ENCODE assay signal across 8 mouse cellular contexts in genomic region chr4:133011821-133012775, GRCm38 (mm10). TPM values are rescaled to one million over a fixed set of nuclear protein-coding genes. Genes with fewer than 3 reads are reported as not detected.
DNase-seq lines count a peak whose midpoint lies in the region; ATAC-seq lines count a peak whose summit lies in the region.

No protein-coding gene starts in this region.

- H3K9ac ChIP-seq in embryonic facial prominence, embryonic 15.5 days, result peak overlapping the region; percentile 99
- peak overlapping the region; percentile 100 for H3K9ac ChIP-seq in heart, embryonic 15.5 days
- H3K9ac ChIP-seq in midbrain, embryonic 11.5 days (ENCODE audit: low read length), result peak overlapping the region; percentile 93
- H3K9ac ChIP-seq in stomach, embryonic 16.5 days (ENCODE audit: low read length), result peak overlapping the region; percentile 99

- under 1% methylated on average over 60 of the region's 84 CpGs for WGBS in embryonic facial prominence, embryonic 15.5 days
- 1% methylated on average over 73 of the region's 84 CpGs for WGBS in heart, embryonic 15.5 days
- WGBS in midbrain, embryonic 11.5 days, result 0% methylated on average over 49 of the region's 84 CpGs
- WGBS in stomach, embryonic 16.5 days, result under 1% methylated on average over 63 of the region's 84 CpGs

- H3K9me3 ChIP-seq in embryonic facial prominence, embryonic 15.5 days (replicated peaks), result no peaks in the 10 kb centered on the region
- H3K9me3 ChIP-seq in heart, embryonic 15.5 days (replicated peaks), result no peaks in the 10 kb centered on the region
- H3K9me3 ChIP-seq in midbrain, embryonic 11.5 days (ENCODE audit: control insufficient read depth, low read length), result no peaks in the 10 kb centered on the region
- no peaks in the 10 kb centered on the region for H3K9me3 ChIP-seq in stomach, embryonic 16.5 days (replicated peaks; ENCODE audit: control insufficient read depth, low read length)

- ATAC-seq in embryonic facial prominence, embryonic 15.5 days (ENCODE audit: insufficient number of reproducible peaks, low FRiP score, low TSS enrichment, low read depth), result no peak
- peak; percentile 2; the same call in 1 of the 2 replicates for ATAC-seq in heart, embryonic 15.5 days (replicated peaks; ENCODE audit: insufficient number of reproducible peaks, insufficient read depth, low FRiP score, low read depth)
- ATAC-seq in midbrain, embryonic 11.5 days (ENCODE audit: low FRiP score), result peak; percentile 10; the same call in 1 of the 2 replicates
- peak; percentile 1; the same call in 1 of the 2 replicates for ATAC-seq in stomach, embryonic 16.5 days (ENCODE audit: insufficient read depth, low FRiP score)

- peak overlapping the region; percentile 99 for H3K27ac ChIP-seq in embryonic facial prominence, embryonic 15.5 days (replicated peaks)
- peak overlapping the region; percentile 97 for H3K27ac ChIP-seq in heart, embryonic 15.5 days
- H3K27ac ChIP-seq in midbrain, embryonic 11.5 days (ENCODE audit: low read depth, low read length), result peak overlapping the region; percentile 81
- H3K27ac ChIP-seq in stomach, embryonic 16.5 days (ENCODE audit: low read length), result peak overlapping the region; percentile 96

- peaks cover 13% of the 10 kb centered on the region for H3K27me3 ChIP-seq in embryonic facial prominence, embryonic 15.5 days
- peaks cover 11% of the 10 kb centered on the region; the same call in 1 of the 2 replicates for H3K27me3 ChIP-seq in heart, embryonic 15.5 days
- H3K27me3 ChIP-seq in midbrain, embryonic 11.5 days (ENCODE audit: control insufficient read depth, insufficient read depth, low read length), result peaks cover 20% of the 10 kb centered on the region
- 0 out of 2 replicates have a peak, but pooled peaks cover 3% of the 10 kb centered on the region for H3K27me3 ChIP-seq in stomach, embryonic 16.5 days (ENCODE audit: control insufficient read depth, insufficient read depth, low read length)

- peaks cover 59% of the 10 kb centered on the region for H3K4me1 ChIP-seq in embryonic facial prominence, embryonic 15.5 days
- peaks cover 65% of the 10 kb centered on the region for H3K4me1 ChIP-seq in heart, embryonic 15.5 days (replicated peaks)
- peaks cover 50% of the 10 kb centered on the region for H3K4me1 ChIP-seq in midbrain, embryonic 11.5 days (ENCODE audit: control insufficient read depth, insufficient read depth, low read length)
- peaks cover 42% of the 10 kb centered on the region for H3K4me1 ChIP-seq in stomach, embryonic 16.5 days (ENCODE audit: control insufficient read depth, insufficient read depth, low read length)

- H3K4me2 ChIP-seq in embryonic facial prominence, embryonic 15.5 days (replicated peaks), result peak overlapping the region; percentile 79
- H3K4me2 ChIP-seq in heart, embryonic 15.5 days, result peak overlapping the region; percentile 90
- peak overlapping the region; percentile 80 for H3K4me2 ChIP-seq in midbrain, embryonic 11.5 days
- peak overlapping the region; percentile 92 for H3K4me2 ChIP-seq in stomach, embryonic 16.5 days (ENCODE audit: low read depth, low read length)

- peak; percentile 73 for DNase-seq in adrenal gland, adult 2 months
- DNase-seq in adrenal gland, adult 8-10 months, result no peak
- DNase-seq in Muller cell, postnatal 12 days (ENCODE audit: inconsistent ontology term), result peak; percentile 71
- peak; percentile 67 to 87 for DNase-seq in kidney, postnatal 25 days
- DNase-seq in midbrain, embryonic 11.5 days (ENCODE audit: low spot score, missing footprints), result peak; percentile 96

- peak overlapping the region; percentile 92 for H3K4me3 ChIP-seq in embryonic facial prominence, embryonic 15.5 days (replicated peaks)
- H3K4me3 ChIP-seq in heart, embryonic 15.5 days, result peak overlapping the region; percentile 92
- H3K4me3 ChIP-seq in midbrain, embryonic 11.5 days (ENCODE audit: low read depth, low read length), result peak overlapping the region; percentile 76
- peak overlapping the region; percentile 96 for H3K4me3 ChIP-seq in stomach, embryonic 16.5 days (replicated peaks; ENCODE audit: low read length)

- H3K36me3 ChIP-seq in embryonic facial prominence, embryonic 15.5 days, result no peaks in the 10 kb centered on the region
- H3K36me3 ChIP-seq in heart, embryonic 15.5 days, result no peaks in the 10 kb centered on the region
- no peaks in the 10 kb centered on the region for H3K36me3 ChIP-seq in midbrain, embryonic 11.5 days (ENCODE audit: control insufficient read depth, insufficient read depth, low read length)
- no peaks in the 10 kb centered on the region for H3K36me3 ChIP-seq in stomach, embryonic 16.5 days (ENCODE audit: control insufficient read depth, insufficient read depth, low read length)

RNA-seq across cellular contexts. Expression of gene Ahdc1, which starts 1.0 kb away (rescaled TPM):
- total RNA-seq in adrenal gland, adult 2 months (2021), result 10 to 100 TPM; 64.3 to 88.3 TPM
- polyA plus RNA-seq in adrenal gland, adult 2 months (2012; rRNA removed), result 78.1 and 88.7 TPM in 2 replicates
- total RNA-seq in adrenal gland, adult 8-10 months (2022), result 100 to 1,000 TPM in 1 of 4 experiments, 10 to 100 TPM in 3; 72.0 to 109 (median 82.9) TPM
- 13.2 and 13.9 TPM in 2 replicates for polyA plus RNA-seq in embryonic facial prominence, embryonic 15.5 days (2015; fragmentation: Nextera tagmentation; extraction: Ambion mirVana)
- 6.3 and 8.5 TPM in 2 replicates for polyA plus RNA-seq in heart, embryonic 15.5 days (2015; fragmentation: Nextera tagmentation; extraction: Ambion mirVana)
- 4.9 and 5.3 TPM in 2 replicates for polyA plus RNA-seq in midbrain, embryonic 11.5 days (2014; fragmentation: Nextera tagmentation; extraction: Ambion mirVana)
- polyA plus RNA-seq in stomach, embryonic 16.5 days (2015; fragmentation: Nextera tagmentation; extraction: Ambion mirVana), result 4.9 and 7.1 TPM in 2 replicates

RNA-seq across cellular contexts. Expression of gene Fgr, which starts 38.2 kb away (rescaled TPM):
- under 1 TPM; 0.29 to 0.93 TPM for total RNA-seq in adrenal gland, adult 2 months (2021)
- polyA plus RNA-seq in adrenal gland, adult 2 months (2012; rRNA removed), result 0.29 and 0.56 TPM in 2 replicates
- total RNA-seq in adrenal gland, adult 8-10 months (2022), result under 1 TPM; 0.42 to 0.92 (median 0.64) TPM
- polyA plus RNA-seq in embryonic facial prominence, embryonic 15.5 days (2015; fragmentation: Nextera tagmentation; extraction: Ambion mirVana), result 0.55 and 0.65 TPM in 2 replicates
- polyA plus RNA-seq in heart, embryonic 15.5 days (2015; fragmentation: Nextera tagmentation; extraction: Ambion mirVana), result 0.42 and 1.0 TPM in 2 replicates
- not detected in 2 replicates for polyA plus RNA-seq in midbrain, embryonic 11.5 days (2014; fragmentation: Nextera tagmentation; extraction: Ambion mirVana)
- polyA plus RNA-seq in stomach, embryonic 16.5 days (2015; fragmentation: Nextera tagmentation; extraction: Ambion mirVana), result 1.2 and 1.8 TPM in 2 replicates
